Comparison of ENCODE assay signal across 25 mouse cellular contexts in the genomic region with DNA sequence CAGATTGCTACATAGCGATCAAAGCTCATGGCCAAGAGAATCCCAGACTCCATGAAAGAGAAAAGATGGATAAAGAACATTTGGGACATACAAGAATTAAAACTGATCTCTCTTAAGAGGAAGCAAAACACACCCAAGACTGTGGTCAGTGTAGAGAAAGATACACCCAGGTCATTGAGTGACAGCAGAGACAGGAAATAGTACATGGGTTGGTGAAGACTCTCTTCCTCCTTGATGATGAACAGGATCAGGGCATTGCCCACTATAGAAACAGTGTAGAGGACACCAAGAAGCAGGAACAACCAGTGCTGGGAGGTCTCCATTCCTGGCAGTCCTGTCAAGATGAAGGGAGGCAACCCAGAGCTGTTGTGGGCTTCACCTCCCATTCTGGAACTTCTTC. TPM values are rescaled to one million over a fixed set of nuclear protein-coding genes. Genes with fewer than 3 reads are reported as not detected.
"Had no signal": no experiment of that assay in that cellular context is flagged by ENCODE, and none has a peak within 500 bp of the region (broad histone marks: within the 10 kb centered on the region; RNA-seq: fewer than 3 reads in every experiment).

No protein-coding gene starts in this region.

- DNase-seq: gastrocnemius, adult 2 months; gastrocnemius, postnatal 10 days; gastrocnemius, postnatal 25 days; heart, adult 11 months; heart, adult 2 months; heart, postnatal 14 days; heart, postnatal 4 days; kidney, adult 18-20 months; kidney, adult 8-10 months; kidney, postnatal 10 days; kidney, postnatal 25 days; kidney, postnatal 4 days; liver; liver, embryonic 13.5 days had no signal

- ATAC-seq: hindbrain, embryonic 16.5 days; inflammation-experienced regulatory T-cells, adult 6 months; intestine, embryonic 15.5 days; intestine, postnatal 0 days had no signal

RNA-seq across cellular contexts. Expression of a gene that starts 2.0 kb away (rescaled TPM):
- total RNA-seq: gastrocnemius, adult 2 months; gastrocnemius, postnatal 10 days; gastrocnemius, postnatal 25 days; gastrocnemius, postnatal 4 days; heart, adult 2 months; heart, postnatal 14 days; heart, postnatal 4 days; layer of hippocampus, adult 2 months; layer of hippocampus, postnatal 10 days; layer of hippocampus, postnatal 25 days; left cerebral cortex, adult 2 months; left cerebral cortex, postnatal 14 days; left cerebral cortex, postnatal 36 days had no signal

RNA-seq across cellular contexts. Expression of a gene that starts 6.7 kb away (rescaled TPM):
- total RNA-seq: gastrocnemius, adult 2 months; gastrocnemius, postnatal 10 days; gastrocnemius, postnatal 25 days; gastrocnemius, postnatal 4 days; heart, adult 2 months; heart, postnatal 14 days; heart, postnatal 4 days; layer of hippocampus, adult 2 months; layer of hippocampus, postnatal 10 days; layer of hippocampus, postnatal 25 days; left cerebral cortex, adult 2 months; left cerebral cortex, postnatal 14 days; left cerebral cortex, postnatal 36 days had no signal

RNA-seq across cellular contexts. Expression of a gene that starts 12.5 kb away (rescaled TPM):
- total RNA-seq: gastrocnemius, adult 2 months; gastrocnemius, postnatal 10 days; gastrocnemius, postnatal 25 days; gastrocnemius, postnatal 4 days; heart, adult 2 months; heart, postnatal 14 days; heart, postnatal 4 days; layer of hippocampus, adult 2 months; layer of hippocampus, postnatal 10 days; layer of hippocampus, postnatal 25 days; left cerebral cortex, adult 2 months; left cerebral cortex, postnatal 14 days; left cerebral cortex, postnatal 36 days had no signal

RNA-seq across cellular contexts. Expression of a gene that starts 24.0 kb away (rescaled TPM):
- total RNA-seq: gastrocnemius, adult 2 months; gastrocnemius, postnatal 10 days; gastrocnemius, postnatal 25 days; gastrocnemius, postnatal 4 days; heart, adult 2 months; heart, postnatal 14 days; heart, postnatal 4 days; layer of hippocampus, adult 2 months; layer of hippocampus, postnatal 10 days; layer of hippocampus, postnatal 25 days; left cerebral cortex, adult 2 months; left cerebral cortex, postnatal 14 days; left cerebral cortex, postnatal 36 days had no signal

RNA-seq across cellular contexts. Expression of a gene that starts 26.1 kb away (rescaled TPM):
- total RNA-seq: gastrocnemius, adult 2 months; gastrocnemius, postnatal 10 days; gastrocnemius, postnatal 25 days; gastrocnemius, postnatal 4 days; heart, adult 2 months; heart, postnatal 14 days; heart, postnatal 4 days; layer of hippocampus, adult 2 months; layer of hippocampus, postnatal 10 days; layer of hippocampus, postnatal 25 days; left cerebral cortex, adult 2 months; left cerebral cortex, postnatal 14 days; left cerebral cortex, postnatal 36 days had no signal
